Mouse (Mus musculus): ENCODE results near the gene Sclt1. TPM values are rescaled to one million over a fixed set of nuclear protein-coding genes. Genes with fewer than 3 reads are reported as not detected.
A peak's percentile ranks its signal among the peaks of the same experiment; 100 is the strongest.
"Not testable (repeated sequence)": the region's sequence is repeated elsewhere in the genome, so short reads cannot be mapped to it uniquely, and the experiment has no call there.

Sclt1 gene
- 12.9 TPM in 2 replicates for polyA plus RNA-seq (2012; rRNA removed)

DNA sequence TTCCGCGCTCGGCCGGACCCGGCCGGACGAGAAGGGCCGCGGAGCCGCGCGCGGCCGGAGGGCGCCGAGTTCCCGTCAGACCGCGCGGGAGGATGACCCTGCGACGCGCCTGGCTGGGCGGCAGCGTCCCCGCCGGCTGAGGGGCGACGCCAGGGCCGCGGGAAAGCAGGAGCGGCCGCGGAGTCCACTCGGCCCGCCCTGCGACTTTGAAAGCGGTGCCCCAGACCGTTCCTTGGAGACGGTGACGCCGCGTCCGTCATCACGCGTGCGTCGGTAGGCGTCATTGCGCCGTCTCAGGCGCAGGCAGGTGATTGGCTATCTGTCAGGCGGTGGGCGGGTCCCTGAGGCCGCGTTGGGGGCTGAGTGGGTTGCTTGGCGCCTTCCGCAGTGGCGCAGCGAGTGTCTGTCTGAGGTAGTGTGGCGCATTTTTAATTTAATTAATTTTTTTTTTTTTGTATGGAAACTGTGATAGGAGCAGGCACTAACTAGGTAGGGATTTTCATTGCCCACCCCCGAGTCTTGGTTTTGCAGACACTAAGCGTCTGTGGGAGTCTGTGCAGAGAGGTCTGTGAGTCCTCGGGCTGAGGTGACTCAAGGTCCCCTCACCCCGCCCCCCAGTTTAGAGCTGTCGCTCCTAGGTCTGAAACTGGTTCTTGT is at the start of gene Sclt1, which contains the start of gene D3Ertd751e:
Sclt1 (minus strand) TSS at position 237 of the 657 bp plus-strand sequence.
D3Ertd751e (plus strand) TSS at position 334 of the 657 bp plus-strand sequence.
- no peaks in the 10 kb centered on the region for H3K27me3 ChIP-seq (ENCODE audit: control insufficient read depth, insufficient read depth, low read length)
- H3K4me3 ChIP-seq (replicated peaks; ENCODE audit: insufficient read depth, low read depth, low read length): peak within 1 kb of the TSS; percentile 87
- TF ChIP-seq POLR2A (IDR thresholded peaks at IDR 0.05; ENCODE audit: borderline replicate concordance, insufficient read depth, low read length) (peak; percentile 73), CTCF (IDR thresholded peaks at IDR 0.05; ENCODE audit: borderline replicate concordance, insufficient read depth, low read depth, low read length) (no peak)
- peak within 1 kb of the TSS; percentile 81 for H3K27ac ChIP-seq (ENCODE audit: insufficient read depth, low read length)
- H3K4me1 ChIP-seq (ENCODE audit: control insufficient read depth, insufficient read depth, low read length): peaks cover 4% of the 10 kb centered on the region; the same call in 1 of the 2 replicates
- DNase-seq: peak; percentile 98 to 99
- 1% methylated on average over 66 of the region's 66 CpGs for WGBS

DNA sequence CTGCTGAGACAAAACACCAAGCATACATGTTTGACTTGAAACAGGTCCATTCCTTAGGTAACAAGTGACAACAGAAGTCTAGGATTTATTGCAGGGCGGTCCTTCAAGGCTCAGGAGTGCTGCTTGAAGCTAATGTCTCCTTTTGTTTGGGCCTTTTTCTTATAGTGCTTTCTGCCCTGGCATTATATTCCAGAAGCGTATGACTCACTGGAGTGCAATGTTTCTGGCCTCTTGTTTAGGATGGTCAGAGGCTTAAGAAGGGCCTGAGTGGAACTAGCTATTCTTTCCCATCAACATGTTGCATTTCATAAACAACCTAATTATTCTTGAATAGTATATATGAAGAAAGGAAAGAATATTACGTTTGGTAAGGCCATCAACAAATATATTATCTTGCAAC is 19.8 kb upstream of the Sclt1 start:
- H3K4me3 ChIP-seq (replicated peaks; ENCODE audit: insufficient read depth, low read depth, low read length): no peak overlapping the region
- TF ChIP-seq POLR2A (IDR thresholded peaks at IDR 0.05; ENCODE audit: borderline replicate concordance, insufficient read depth, low read length) (no peak), CTCF (IDR thresholded peaks at IDR 0.05; ENCODE audit: borderline replicate concordance, insufficient read depth, low read depth, low read length) (no peak)
- no peaks in the 10 kb centered on the region for H3K27me3 ChIP-seq (ENCODE audit: control insufficient read depth, insufficient read depth, low read length)
- H3K27ac ChIP-seq (ENCODE audit: insufficient read depth, low read length): no peak overlapping the region
- WGBS: 89% methylated on average over 3 of the region's 3 CpGs
- DNase-seq: no peak
- H3K4me1 ChIP-seq (ENCODE audit: control insufficient read depth, insufficient read depth, low read length): no peaks in the 10 kb centered on the region

DNA sequence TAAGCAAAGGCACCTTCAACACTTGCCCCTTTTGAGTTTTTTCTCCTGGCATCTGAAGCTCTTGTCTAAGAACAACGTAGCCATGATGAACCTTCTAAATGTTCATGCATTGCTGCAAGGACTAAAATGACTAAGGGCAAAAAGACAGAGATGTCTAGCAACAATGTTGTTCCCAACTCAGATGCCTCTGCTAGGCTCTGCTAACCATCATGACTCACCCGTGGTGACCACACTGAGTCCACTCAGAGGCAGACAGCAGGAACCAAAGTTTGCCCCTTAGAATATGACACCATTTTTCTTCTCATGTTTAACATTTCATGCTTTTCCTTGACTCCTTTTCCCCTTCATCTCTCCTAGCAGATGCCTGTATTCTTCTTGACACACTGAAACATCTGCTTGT is 12.2 kb upstream of the Sclt1 start:
- no peak for TF ChIP-seq CTCF (IDR thresholded peaks at IDR 0.05; ENCODE audit: borderline replicate concordance, insufficient read depth, low read depth, low read length)
- no peak for TF ChIP-seq POLR2A (IDR thresholded peaks at IDR 0.05; ENCODE audit: borderline replicate concordance, insufficient read depth, low read length)
- Histone ChIP-seq H3K4me1 (ENCODE audit: control insufficient read depth, insufficient read depth, low read length) (no peaks in the 10 kb centered on the region), H3K27ac (ENCODE audit: insufficient read depth, low read length) (no peak overlapping the region), H3K27me3 (ENCODE audit: control insufficient read depth, insufficient read depth, low read length) (no peaks in the 10 kb centered on the region), H3K4me3 (replicated peaks; ENCODE audit: insufficient read depth, low read depth, low read length) (no peak overlapping the region)
- WGBS: 80% methylated on average over 2 of the region's 2 CpGs
- DNase-seq: no peak

DNA sequence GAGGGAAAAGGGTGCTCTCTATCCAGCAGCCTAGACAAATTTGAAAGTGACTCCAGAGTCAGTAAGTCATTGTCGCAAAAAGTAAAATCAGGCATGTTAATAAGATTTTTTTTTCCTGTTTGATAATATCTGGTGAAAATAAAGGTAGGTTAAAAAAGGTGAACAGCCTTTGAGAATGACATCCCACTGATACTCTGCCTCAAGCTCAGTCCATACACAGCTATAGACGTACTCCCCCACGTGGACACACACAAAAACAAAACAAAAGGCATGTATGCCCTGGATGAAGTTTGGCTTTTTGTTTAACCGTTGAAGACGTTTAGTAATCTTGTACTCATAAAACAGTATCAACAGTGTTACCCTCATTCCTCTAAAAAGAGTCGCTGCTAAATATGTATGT is 1.1 kb upstream of the Sclt1 start:
- TF ChIP-seq CTCF (IDR thresholded peaks at IDR 0.05; ENCODE audit: borderline replicate concordance, insufficient read depth, low read depth, low read length) (no peak), POLR2A (IDR thresholded peaks at IDR 0.05; ENCODE audit: borderline replicate concordance, insufficient read depth, low read length) (no peak)
- Histone ChIP-seq H3K4me3 (replicated peaks; ENCODE audit: insufficient read depth, low read depth, low read length) (no peak overlapping the region), H3K27me3 (ENCODE audit: control insufficient read depth, insufficient read depth, low read length) (no peaks in the 10 kb centered on the region), H3K27ac (ENCODE audit: insufficient read depth, low read length) (no peak overlapping the region), H3K4me1 (ENCODE audit: control insufficient read depth, insufficient read depth, low read length) (peaks cover 4% of the 10 kb centered on the region; the same call in 1 of the 2 replicates)
- DNase-seq: peak; percentile 15 to 49
- WGBS: 16% methylated on average over 6 of the region's 6 CpGs

DNA sequence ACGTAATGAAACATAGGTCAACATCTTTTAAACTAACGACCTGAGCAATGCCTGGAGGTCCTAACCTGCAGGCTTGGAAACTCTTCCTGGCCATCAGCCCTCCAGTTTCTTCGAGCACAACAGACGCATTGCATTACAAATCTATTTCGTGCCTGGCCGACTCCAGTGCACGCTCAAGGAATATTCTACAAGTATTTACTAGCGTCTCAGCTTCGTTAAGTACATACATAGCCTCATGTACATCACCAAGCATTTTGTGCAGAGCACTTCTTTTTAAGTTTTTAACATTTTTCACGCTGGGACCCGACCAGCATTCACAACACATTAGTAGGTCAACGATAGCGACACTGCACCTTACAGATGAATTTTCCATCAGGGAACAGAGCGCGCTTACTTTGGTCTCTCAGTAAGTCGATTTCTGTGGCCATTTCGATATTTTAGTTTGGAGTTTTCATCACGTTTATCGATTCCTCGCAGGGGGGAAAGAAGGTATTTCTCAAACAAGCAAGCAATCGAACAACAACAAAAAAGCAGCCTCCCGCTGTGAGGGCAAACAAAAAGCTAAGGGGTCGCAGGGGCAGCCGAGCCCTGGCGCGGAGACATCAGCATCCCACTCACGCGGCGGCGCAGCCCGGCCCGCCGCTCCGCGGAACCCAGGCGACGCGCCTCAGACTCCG is 575 bp downstream of the Sclt1 start:
- H3K4me1 ChIP-seq (ENCODE audit: control insufficient read depth, insufficient read depth, low read length): peaks cover 4% of the 10 kb centered on the region; the same call in 1 of the 2 replicates

DNA sequence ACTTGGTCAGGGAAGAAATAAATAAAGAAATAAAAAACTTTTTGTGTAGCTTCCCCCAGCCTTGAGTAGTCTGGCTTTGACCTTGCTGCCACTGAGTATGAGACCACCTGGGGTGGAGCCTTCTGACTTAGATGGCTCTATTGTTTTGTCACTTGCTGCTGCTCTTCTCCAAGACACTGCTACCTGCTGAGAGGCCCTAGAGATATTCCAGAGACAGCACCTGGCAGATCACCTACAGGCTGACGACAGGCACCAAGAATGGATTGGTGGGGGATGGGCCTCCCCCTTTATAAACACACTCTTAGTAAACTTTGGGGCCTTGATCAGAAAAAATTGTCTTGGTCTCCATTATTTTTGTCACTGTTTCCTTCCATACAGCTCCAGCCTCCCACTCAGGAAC is 46.6 kb downstream of the Sclt1 start:
- Histone ChIP-seq H3K27me3 (ENCODE audit: control insufficient read depth, insufficient read depth, low read length) (no peaks in the 10 kb centered on the region), H3K4me3 (replicated peaks; ENCODE audit: insufficient read depth, low read depth, low read length) (no peak overlapping the region), H3K27ac (ENCODE audit: insufficient read depth, low read length) (no peak overlapping the region), H3K4me1 (ENCODE audit: control insufficient read depth, insufficient read depth, low read length) (no peaks in the 10 kb centered on the region)
- 67% methylated on average over 1 of the region's 1 CpGs for WGBS
- TF ChIP-seq POLR2A (IDR thresholded peaks at IDR 0.05; ENCODE audit: borderline replicate concordance, insufficient read depth, low read length) (no peak), CTCF (IDR thresholded peaks at IDR 0.05; ENCODE audit: borderline replicate concordance, insufficient read depth, low read depth, low read length) (no peak)
- DNase-seq: no peak

More for the DNA sequence above, 575 bp downstream of the Sclt1 start:
- no peak for TF ChIP-seq POLR2A (IDR thresholded peaks at IDR 0.05; ENCODE audit: borderline replicate concordance, insufficient read depth, low read length)
- TF ChIP-seq CTCF (IDR thresholded peaks at IDR 0.05; ENCODE audit: borderline replicate concordance, insufficient read depth, low read depth, low read length): no peak
- H3K27me3 ChIP-seq (ENCODE audit: control insufficient read depth, insufficient read depth, low read length): no peaks in the 10 kb centered on the region
- WGBS: under 1% methylated on average over 39 of the region's 39 CpGs
- peak overlapping the region; percentile 75 for H3K27ac ChIP-seq (ENCODE audit: insufficient read depth, low read length)
- peak in 1 of 2 experiments; percentile 34 for DNase-seq
- H3K4me3 ChIP-seq (replicated peaks; ENCODE audit: insufficient read depth, low read depth, low read length): peak overlapping the region; percentile 87

DNA sequence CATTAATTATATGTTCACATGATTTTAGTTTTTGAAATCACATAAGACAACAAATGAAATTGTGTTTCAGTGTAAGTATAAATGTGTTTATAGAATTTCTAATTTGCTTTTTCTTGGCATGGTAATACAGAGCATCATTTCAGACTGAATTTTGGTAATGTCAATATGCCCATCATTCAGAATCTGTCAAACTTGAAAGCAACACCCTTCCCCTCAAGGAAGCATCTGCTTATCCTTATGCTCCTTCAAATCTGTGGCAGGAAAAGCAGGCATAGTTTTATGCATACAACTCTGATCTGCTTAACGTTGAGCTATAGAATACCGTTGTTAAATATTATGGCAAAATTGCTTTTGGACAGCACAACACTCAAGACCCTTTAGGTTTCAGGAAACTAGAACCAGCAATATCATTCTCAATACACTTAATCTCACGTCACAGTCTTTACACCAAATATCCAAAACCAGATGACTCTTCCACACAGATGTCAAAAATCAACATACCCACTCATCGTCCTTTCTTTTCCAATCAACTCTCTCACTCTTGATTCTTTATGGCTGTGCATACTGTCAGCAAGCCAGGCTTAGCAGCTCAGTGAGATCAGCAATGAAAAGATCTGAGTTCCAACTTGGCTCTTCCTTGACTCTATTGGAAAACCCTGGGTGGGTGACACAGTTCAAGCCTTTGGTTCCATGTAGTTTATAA is 49.7 kb downstream of the Sclt1 start:
- Histone ChIP-seq H3K27me3 (ENCODE audit: control insufficient read depth, insufficient read depth, low read length) (no peaks in the 10 kb centered on the region), H3K27ac (ENCODE audit: insufficient read depth, low read length) (no peak overlapping the region), H3K4me3 (replicated peaks; ENCODE audit: insufficient read depth, low read depth, low read length) (no peak overlapping the region), H3K4me1 (ENCODE audit: control insufficient read depth, insufficient read depth, low read length) (no peaks in the 10 kb centered on the region)
- TF ChIP-seq POLR2A (IDR thresholded peaks at IDR 0.05; ENCODE audit: borderline replicate concordance, insufficient read depth, low read length): no peak
- TF ChIP-seq CTCF (IDR thresholded peaks at IDR 0.05; ENCODE audit: borderline replicate concordance, insufficient read depth, low read depth, low read length): no peak
- DNase-seq: no peak
- WGBS: 94% methylated on average over 4 of the region's 4 CpGs

DNA sequence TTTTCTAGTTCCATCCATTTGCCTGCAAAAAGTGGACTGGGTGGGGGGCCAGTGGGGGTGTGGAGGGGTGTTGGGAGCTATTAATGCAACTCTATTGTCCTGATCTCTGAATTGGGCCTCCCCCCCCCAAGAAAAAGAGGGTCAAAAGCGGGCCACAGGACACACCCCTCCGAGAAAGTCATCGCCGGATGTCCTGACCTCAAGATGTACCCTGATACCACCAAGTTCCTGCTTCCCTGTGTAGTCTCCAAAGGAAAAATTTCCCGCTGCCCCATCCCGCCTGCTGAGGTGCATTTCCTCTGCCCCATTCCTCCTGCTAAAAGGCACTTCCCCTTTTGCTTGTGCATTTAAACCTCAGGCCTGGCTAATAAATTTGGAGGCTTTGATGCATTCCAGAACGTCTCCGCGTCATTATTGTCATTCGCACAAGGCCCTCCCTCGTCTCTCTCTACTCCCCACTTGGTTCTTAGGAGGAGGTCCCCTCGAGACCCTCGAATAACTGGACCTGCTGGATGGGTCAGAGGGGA is 52.1 kb downstream of the Sclt1 start:
- DNase-seq: not testable (repeated sequence)
- WGBS: 92% methylated on average over 13 of the region's 13 CpGs

More for the DNA sequence above, 52.1 kb downstream of the Sclt1 start:
- not testable (repeated sequence) for H3K27ac ChIP-seq (ENCODE audit: insufficient read depth, low read length); H3K4me3 ChIP-seq (replicated peaks; ENCODE audit: insufficient read depth, low read depth, low read length); H3K4me1 ChIP-seq (ENCODE audit: control insufficient read depth, insufficient read depth, low read length); H3K27me3 ChIP-seq (ENCODE audit: control insufficient read depth, insufficient read depth, low read length)

All from cerebellum, adult 2 months (tissue).